Mouse (Mus musculus): ENCODE results near the gene Gm10058. TPM values are rescaled to one million over a fixed set of nuclear protein-coding genes. Genes with fewer than 3 reads are reported as not detected.

Gene Gm10058
- not detected for polyA plus RNA-seq (2017; shearing (Covaris generic))

GRCm38 (mm10) chrX:27946785-27947184 is at the start of gene Gm10058:
Gm10058 (minus strand) TSS chrX:27946885.

